Mouse (Mus musculus) layer of hippocampus, adult 9-10 months (tissue): ENCODE data around the gene Pcna.
A peak's percentile ranks its signal among the peaks of the same experiment; 100 is the strongest.
"Not testable (repeated sequence)": the region's sequence is repeated elsewhere in the genome, so short reads cannot be mapped to it uniquely, and the experiment has no call there.

Experiments used
- DNase-seq: peaks from one replicate; pipeline ENCODE4 v3.0.0; 2022; ENCODE audit warnings: low spot score

Pcna gene

GRCm38 (mm10) chr2:132252542-132253528 lies at the start of gene Pcna:
TSS of gene Pcna (minus strand) at chr2:132253314.
- peak; percentile 88 for DNase-seq

GRCm38 (mm10) chr2:132301436-132301835 lies 48.3 kb upstream of the Pcna start:
- no peak for DNase-seq

- no peak for DNase-seq
These were observed 45.1 kb upstream of the Pcna start for GRCm38 (mm10) chr2:132298250-132298649.

GRCm38 (mm10) chr2:132293694-132294450 lies 40.8 kb upstream of the Pcna start:
- DNase-seq = no peak

- peak; percentile 32 for DNase-seq
These were observed 39.0 kb upstream of the Pcna start for GRCm38 (mm10) chr2:132292083-132292482.

GRCm38 (mm10) chr2:132291265-132291664 lies 38.2 kb upstream of the Pcna start:
- DNase-seq = no peak

GRCm38 (mm10) chr2:132290808-132291207 lies 37.7 kb upstream of the Pcna start:
- no peak for DNase-seq

- DNase-seq = not testable (repeated sequence)
These were observed 36.1 kb upstream of the Pcna start for GRCm38 (mm10) chr2:132289213-132289612.

GRCm38 (mm10) chr2:132286376-132287076 lies 33.4 kb upstream of the Pcna start:
- DNase-seq = no peak

- DNase-seq = not testable (repeated sequence)
These were observed 32.6 kb upstream of the Pcna start for GRCm38 (mm10) chr2:132285722-132286121.

- DNase-seq = no peak
These were observed 31.5 kb upstream of the Pcna start for GRCm38 (mm10) chr2:132284492-132285139.

- DNase-seq = no peak
These were observed 30.3 kb upstream of the Pcna start for GRCm38 (mm10) chr2:132283236-132284070.

- DNase-seq = no peak
These were observed 29.5 kb upstream of the Pcna start for GRCm38 (mm10) chr2:132282453-132283174.

- no peak for DNase-seq
These were observed 28.7 kb upstream of the Pcna start for GRCm38 (mm10) chr2:132281560-132282452.

GRCm38 (mm10) chr2:132280518-132281120 lies 27.5 kb upstream of the Pcna start:
- DNase-seq = no peak

GRCm38 (mm10) chr2:132279978-132280377 lies 26.9 kb upstream of the Pcna start:
- no peak for DNase-seq

GRCm38 (mm10) chr2:132279336-132279882 lies 26.3 kb upstream of the Pcna start:
- no peak for DNase-seq

- DNase-seq = no peak
These were observed 25.2 kb upstream of the Pcna start for GRCm38 (mm10) chr2:132278273-132278853.
